Mouse (Mus musculus): ENCODE results near the gene Mfsd4b5.
"Not testable (repeated sequence)": the region's sequence is repeated elsewhere in the genome, so short reads cannot be mapped to it uniquely, and the experiment has no call there.

Gene Mfsd4b5

DNA sequence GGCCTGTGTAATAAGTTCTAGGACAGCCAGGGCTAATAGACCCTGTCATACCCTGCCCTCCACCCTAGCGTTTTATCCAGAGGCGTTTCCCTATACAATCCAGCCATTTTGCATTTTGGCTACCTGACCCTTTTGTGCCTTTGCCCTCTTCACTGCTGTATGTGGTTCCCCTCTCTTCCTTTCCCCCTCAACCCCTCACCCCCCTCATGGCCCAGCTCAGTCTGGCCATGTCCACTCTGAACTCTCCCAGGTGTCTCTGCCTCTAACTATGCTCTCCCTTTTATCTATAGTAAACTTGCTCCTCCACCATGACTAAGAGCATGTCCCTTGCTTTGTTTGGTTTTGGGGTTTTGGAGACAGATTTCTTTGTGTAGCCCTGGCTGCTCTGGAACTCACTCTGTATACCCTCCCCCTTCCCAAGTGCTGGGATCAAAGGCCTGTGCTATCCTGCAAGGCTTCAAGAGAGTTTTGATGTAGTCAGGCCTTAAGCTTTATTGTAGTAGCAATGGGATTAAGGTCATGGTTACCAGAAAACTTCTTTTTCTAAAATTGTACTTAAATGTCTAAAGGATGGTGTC is 37.0 kb downstream of the Mfsd4b5 start:
- Histone ChIP-seq H3K36me3 (ENCODE audit: control insufficient read depth, insufficient read depth, low read length, poor library complexity, severe bottlenecking) (no peaks in the 10 kb centered on the region), H3K27me3 (ENCODE audit: control insufficient read depth, insufficient read depth, low read length, poor library complexity, severe bottlenecking) (no peaks in the 10 kb centered on the region)
- no peak for DNase-seq (ENCODE audit: low read depth, low spot score)

DNA sequence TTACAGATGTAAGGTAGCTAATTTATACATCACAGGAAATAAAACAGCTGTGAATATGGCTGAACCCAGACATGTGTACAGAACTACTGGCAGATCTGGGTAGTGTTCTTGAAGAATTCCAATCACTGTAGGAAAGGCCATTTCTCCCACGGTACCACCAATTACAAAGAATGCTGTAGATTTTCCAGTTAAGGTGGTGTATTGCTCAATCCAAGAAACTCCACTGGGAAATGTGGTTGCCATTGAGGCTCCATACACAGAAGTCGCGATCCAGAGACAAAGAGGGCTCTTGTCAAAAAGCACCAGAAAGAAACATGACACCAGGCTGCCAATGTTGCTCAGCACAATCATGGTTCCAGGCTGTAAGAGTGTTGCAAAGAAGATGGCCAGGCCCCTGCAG is 39.3 kb downstream of the Mfsd4b5 start:
- H3K27me3 ChIP-seq (ENCODE audit: control insufficient read depth, insufficient read depth, low read length, poor library complexity, severe bottlenecking); DNase-seq (ENCODE audit: low read depth, low spot score); H3K36me3 ChIP-seq (ENCODE audit: control insufficient read depth, insufficient read depth, low read length, poor library complexity, severe bottlenecking): not testable (repeated sequence)

DNA sequence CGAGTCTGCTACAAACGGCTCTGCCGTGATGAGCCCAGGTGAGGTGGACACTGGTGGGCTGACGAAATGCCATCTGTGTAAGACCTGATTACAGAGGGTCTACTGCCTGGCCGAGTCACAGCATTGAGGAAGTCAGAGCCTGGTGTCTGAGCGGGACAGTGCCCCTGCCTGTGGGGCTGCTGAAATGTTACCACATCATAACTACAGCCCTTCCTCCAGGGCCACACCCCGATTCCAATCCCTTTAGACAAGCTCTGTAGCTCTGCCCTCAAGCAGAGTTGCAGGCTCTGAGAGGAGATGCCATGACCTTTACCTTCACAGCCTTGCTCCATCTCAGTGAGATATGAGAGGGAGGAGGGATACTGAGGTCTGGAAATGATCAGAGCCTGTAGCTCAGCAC is 49.9 kb downstream of the Mfsd4b5 start:
- DNase-seq (ENCODE audit: low read depth, low spot score): no peak
- no peaks in the 10 kb centered on the region for H3K27me3 ChIP-seq (ENCODE audit: control insufficient read depth, insufficient read depth, low read length, poor library complexity, severe bottlenecking)
- no peaks in the 10 kb centered on the region for H3K36me3 ChIP-seq (ENCODE audit: control insufficient read depth, insufficient read depth, low read length, poor library complexity, severe bottlenecking)

DNA sequence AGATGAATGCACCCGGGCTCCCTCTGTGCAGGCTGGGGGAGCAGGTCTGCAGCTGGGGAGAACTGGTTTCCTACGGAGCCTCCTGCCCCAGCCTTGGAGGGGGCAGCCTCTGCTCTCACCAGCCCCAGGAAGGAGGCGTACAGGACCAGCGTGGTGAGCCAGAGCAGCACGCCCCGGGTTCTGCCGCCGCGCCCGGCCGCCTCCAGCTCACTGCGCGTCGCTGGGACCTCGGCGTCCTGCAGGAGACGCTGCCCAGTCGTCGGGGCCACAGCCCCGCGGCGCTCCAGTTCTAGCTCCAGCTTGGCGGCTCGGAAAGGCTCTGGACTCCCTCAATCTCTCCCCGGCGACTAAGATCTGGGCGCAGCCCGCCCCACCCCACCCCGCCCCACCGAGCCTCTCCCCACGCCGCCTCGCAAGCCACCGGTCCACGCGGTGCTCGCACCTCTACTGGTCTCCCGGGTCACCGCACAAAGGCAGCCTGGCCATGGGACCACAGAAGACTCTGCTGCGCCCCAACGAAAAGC is 59.8 kb downstream of the Mfsd4b5 start, which contains the start of gene Mfsd4b2:
Gene Mfsd4b2 (minus strand): TSS at position 308 of the 524 bp plus-strand sequence.
- no peak for DNase-seq (ENCODE audit: low read depth, low spot score)
- Histone ChIP-seq H3K36me3 (ENCODE audit: control insufficient read depth, insufficient read depth, low read length, poor library complexity, severe bottlenecking) (no peaks in the 10 kb centered on the region), H3K27me3 (ENCODE audit: control insufficient read depth, insufficient read depth, low read length, poor library complexity, severe bottlenecking) (no peaks in the 10 kb centered on the region)

DNA sequence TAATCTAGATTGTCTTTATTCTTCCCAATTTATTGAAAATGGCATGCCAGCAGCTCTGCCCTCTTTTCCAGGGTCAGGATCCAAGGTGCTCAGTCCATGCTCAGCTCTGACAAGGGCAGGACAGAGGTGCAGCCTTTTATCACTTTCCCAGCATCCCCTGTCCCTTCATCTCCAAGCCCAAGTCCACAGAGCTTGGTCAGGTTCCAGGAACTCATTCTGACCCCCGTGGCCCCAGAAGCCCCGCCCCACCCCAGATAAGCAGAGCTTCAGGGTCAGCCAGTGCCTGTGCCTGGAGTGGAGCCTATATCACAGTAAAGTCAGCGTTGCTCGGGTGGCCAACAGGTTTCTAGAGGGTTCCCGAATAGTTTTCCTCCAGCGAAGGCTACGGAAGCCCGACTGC is 61.9 kb downstream of the Mfsd4b5 start:
- not testable (repeated sequence) for H3K36me3 ChIP-seq (ENCODE audit: control insufficient read depth, insufficient read depth, low read length, poor library complexity, severe bottlenecking); DNase-seq (ENCODE audit: low read depth, low spot score); H3K27me3 ChIP-seq (ENCODE audit: control insufficient read depth, insufficient read depth, low read length, poor library complexity, severe bottlenecking)

DNA sequence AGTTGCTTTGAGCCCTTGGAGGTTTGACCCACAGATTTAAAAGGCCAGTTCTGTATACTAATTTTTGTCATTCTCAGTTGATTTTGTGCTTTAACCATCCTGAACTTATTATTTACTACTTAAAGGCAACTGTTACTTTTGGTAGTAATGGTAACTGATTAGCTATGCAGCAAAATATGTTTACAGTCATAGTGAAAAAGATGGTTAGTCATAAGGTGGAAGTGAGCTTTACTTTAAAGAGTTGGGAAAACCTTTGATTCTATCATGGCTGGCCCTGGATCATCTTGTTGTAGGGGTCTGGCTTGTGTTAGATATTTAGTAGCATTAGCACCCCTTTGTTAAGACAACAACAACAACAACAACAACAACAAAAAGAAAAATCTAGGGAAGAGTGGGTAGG is 73.8 kb downstream of the Mfsd4b5 start:
- DNase-seq (ENCODE audit: low read depth, low spot score): no peak
- Histone ChIP-seq H3K36me3 (ENCODE audit: control insufficient read depth, insufficient read depth, low read length, poor library complexity, severe bottlenecking) (no peaks in the 10 kb centered on the region), H3K27me3 (ENCODE audit: control insufficient read depth, insufficient read depth, low read length, poor library complexity, severe bottlenecking) (no peaks in the 10 kb centered on the region)

DNA sequence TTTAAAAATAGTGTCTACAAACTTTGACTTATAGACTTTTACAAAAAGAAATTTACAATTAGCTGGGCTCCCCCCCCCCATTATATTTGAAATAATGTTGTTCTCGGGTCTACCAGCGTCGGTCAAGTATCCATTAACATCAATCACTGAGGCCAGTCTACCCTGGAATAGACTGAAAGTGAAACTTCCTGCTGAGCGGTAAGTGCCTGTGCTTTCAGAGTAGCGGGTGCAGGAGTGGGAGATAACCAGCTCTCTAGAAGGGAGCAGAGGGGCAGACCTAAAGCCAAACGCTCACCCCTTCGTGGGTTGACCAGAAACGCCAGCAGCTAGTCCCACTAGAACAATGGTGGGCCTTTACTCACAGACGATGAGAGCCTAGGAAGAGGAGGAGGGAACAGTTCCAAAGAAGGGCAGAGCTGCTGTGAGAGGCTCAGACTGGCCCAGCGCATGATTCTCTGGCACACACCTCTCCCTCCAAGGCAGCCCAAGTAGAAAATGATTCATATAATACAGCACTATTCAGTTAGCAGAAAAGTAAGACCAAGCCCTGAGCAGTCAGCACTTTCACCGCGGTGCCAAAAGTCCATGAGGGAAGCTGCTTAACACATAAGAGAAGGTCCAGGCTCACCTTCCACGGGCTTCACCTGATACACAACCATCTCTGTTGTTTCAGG is 77.5 kb downstream of the Mfsd4b5 start:
- DNase-seq (ENCODE audit: low read depth, low spot score): no peak
- Histone ChIP-seq H3K27me3 (ENCODE audit: control insufficient read depth, insufficient read depth, low read length, poor library complexity, severe bottlenecking) (no peaks in the 10 kb centered on the region), H3K36me3 (ENCODE audit: control insufficient read depth, insufficient read depth, low read length, poor library complexity, severe bottlenecking) (no peaks in the 10 kb centered on the region)
